Mouse (Mus musculus): ENCODE results near the gene 1700003E16Rik. TPM values are rescaled to one million over a fixed set of nuclear protein-coding genes. Genes with fewer than 3 reads are reported as not detected.

Gene 1700003E16Rik
- polyA plus RNA-seq, 1 experiment: 1.9 TPM

- TF ChIP-seq REST (IDR thresholded peaks at IDR 0.05; ENCODE audit: insufficient read depth, insufficient read length) (no peak), POLR2AphosphoS2 (IDR thresholded peaks at IDR 0.05; ENCODE audit: insufficient read length, low read depth) (no peak), MYOG (IDR thresholded peaks at IDR 0.05; ENCODE audit: control insufficient read depth in 1 of 3, insufficient read depth in 1 of 3, insufficient read length in 2 of 3, low read depth in 2 of 3) (no peak), SRF (IDR thresholded peaks at IDR 0.05; ENCODE audit: control insufficient read depth, insufficient read length, low read depth) (no peak), MYOD1 (IDR thresholded peaks at IDR 0.05; ENCODE audit: control insufficient read depth in 1 of 3, insufficient read length in 2 of 3, low read depth in 2 of 3) (no peak), TCF3 (IDR thresholded peaks at IDR 0.05; ENCODE audit: insufficient read length, low read depth) (no peak), E2F4 (IDR thresholded peaks at IDR 0.05; ENCODE audit: insufficient read depth) (no peak), MAX (IDR thresholded peaks at IDR 0.05; ENCODE audit: low read depth) (no peak), USF1 (IDR thresholded peaks at IDR 0.05; ENCODE audit: low read depth) (no peak), CEBPB (IDR thresholded peaks at IDR 0.05; ENCODE audit: insufficient read depth, poor library complexity, severe bottlenecking) (no peak), POLR2A (IDR thresholded peaks at IDR 0.05; ENCODE audit: insufficient read length, low read depth) (no peak), TCF12 (IDR thresholded peaks at IDR 0.05; ENCODE audit: insufficient read depth, poor library complexity, severe bottlenecking) (no peak)
- Histone ChIP-seq H3K79me2 (ENCODE audit: control insufficient read depth, insufficient read depth) (no peaks in the 10 kb centered on the region), H3K4me2 (ENCODE audit: low read depth) (no peak overlapping the region), H3K4me3 (no peak overlapping the region), H3K36me3 (ENCODE audit: control insufficient read depth, insufficient read depth) (no peaks in the 10 kb centered on the region), H3K27me3 (ENCODE audit: control insufficient read depth, insufficient read depth, insufficient read length) (peaks cover 9% of the 10 kb centered on the region), H3ac (ENCODE audit: control insufficient read depth, insufficient read length) (no peak overlapping the region)
Measured at GRCm38 (mm10) chr6:83208050-83208400, 51.8 kb downstream of the 1700003E16Rik start.

- no peaks in the 10 kb centered on the region for H3K36me3 ChIP-seq (ENCODE audit: control insufficient read depth, insufficient read depth)
- H3K4me2 ChIP-seq (ENCODE audit: low read depth): no peak overlapping the region
- no peaks in the 10 kb centered on the region for H3K79me2 ChIP-seq (ENCODE audit: control insufficient read depth, insufficient read depth)
- H3ac ChIP-seq (ENCODE audit: control insufficient read depth, insufficient read length): no peak overlapping the region
- no peak overlapping the region for H3K4me3 ChIP-seq
- peaks cover 9% of the 10 kb centered on the region for H3K27me3 ChIP-seq (ENCODE audit: control insufficient read depth, insufficient read depth, insufficient read length)
- no peak for TF ChIP-seq REST (IDR thresholded peaks at IDR 0.05; ENCODE audit: insufficient read depth, insufficient read length)
- TF ChIP-seq POLR2AphosphoS2 (IDR thresholded peaks at IDR 0.05; ENCODE audit: insufficient read length, low read depth): no peak
- TF ChIP-seq TCF12 (IDR thresholded peaks at IDR 0.05; ENCODE audit: insufficient read depth, poor library complexity, severe bottlenecking): no peak
- TF ChIP-seq USF1 (IDR thresholded peaks at IDR 0.05; ENCODE audit: low read depth): no peak
- TF ChIP-seq E2F4 (IDR thresholded peaks at IDR 0.05; ENCODE audit: insufficient read depth): no peak
- no peak for TF ChIP-seq SRF (IDR thresholded peaks at IDR 0.05; ENCODE audit: control insufficient read depth, insufficient read length, low read depth)
- TF ChIP-seq MAX (IDR thresholded peaks at IDR 0.05; ENCODE audit: low read depth): no peak
- no peak for TF ChIP-seq MYOD1 (IDR thresholded peaks at IDR 0.05; ENCODE audit: control insufficient read depth in 1 of 3, insufficient read length in 2 of 3, low read depth in 2 of 3)
- no peak for TF ChIP-seq POLR2A (IDR thresholded peaks at IDR 0.05; ENCODE audit: insufficient read length, low read depth)
- no peak for TF ChIP-seq TCF3 (IDR thresholded peaks at IDR 0.05; ENCODE audit: insufficient read length, low read depth)
- TF ChIP-seq CEBPB (IDR thresholded peaks at IDR 0.05; ENCODE audit: insufficient read depth, poor library complexity, severe bottlenecking): no peak
- no peak for TF ChIP-seq MYOG (IDR thresholded peaks at IDR 0.05; ENCODE audit: control insufficient read depth in 1 of 3, insufficient read depth in 1 of 3, insufficient read length in 2 of 3, low read depth in 2 of 3)
Measured at GRCm38 (mm10) chr6:83210495-83210894, 54.3 kb downstream of the 1700003E16Rik start.

- H3K4me3 ChIP-seq: no peak overlapping the region
- H3K36me3 ChIP-seq (ENCODE audit: control insufficient read depth, insufficient read depth): no peaks in the 10 kb centered on the region
- no peak overlapping the region for H3K4me2 ChIP-seq (ENCODE audit: low read depth)
- H3K79me2 ChIP-seq (ENCODE audit: control insufficient read depth, insufficient read depth): no peaks in the 10 kb centered on the region
- peaks cover 9% of the 10 kb centered on the region for H3K27me3 ChIP-seq (ENCODE audit: control insufficient read depth, insufficient read depth, insufficient read length)
- no peak overlapping the region for H3ac ChIP-seq (ENCODE audit: control insufficient read depth, insufficient read length)
- TF ChIP-seq MYOD1 (IDR thresholded peaks at IDR 0.05; ENCODE audit: control insufficient read depth in 1 of 3, insufficient read length in 2 of 3, low read depth in 2 of 3): no peak
- no peak for TF ChIP-seq POLR2A (IDR thresholded peaks at IDR 0.05; ENCODE audit: insufficient read length, low read depth)
- no peak for TF ChIP-seq MYOG (IDR thresholded peaks at IDR 0.05; ENCODE audit: control insufficient read depth in 1 of 3, insufficient read depth in 1 of 3, insufficient read length in 2 of 3, low read depth in 2 of 3)
- TF ChIP-seq E2F4 (IDR thresholded peaks at IDR 0.05; ENCODE audit: insufficient read depth): no peak
- TF ChIP-seq MAX (IDR thresholded peaks at IDR 0.05; ENCODE audit: low read depth): no peak
- TF ChIP-seq SRF (IDR thresholded peaks at IDR 0.05; ENCODE audit: control insufficient read depth, insufficient read length, low read depth): no peak
- no peak for TF ChIP-seq REST (IDR thresholded peaks at IDR 0.05; ENCODE audit: insufficient read depth, insufficient read length)
- TF ChIP-seq TCF12 (IDR thresholded peaks at IDR 0.05; ENCODE audit: insufficient read depth, poor library complexity, severe bottlenecking): no peak
- no peak for TF ChIP-seq CEBPB (IDR thresholded peaks at IDR 0.05; ENCODE audit: insufficient read depth, poor library complexity, severe bottlenecking)
- no peak for TF ChIP-seq TCF3 (IDR thresholded peaks at IDR 0.05; ENCODE audit: insufficient read length, low read depth)
- TF ChIP-seq USF1 (IDR thresholded peaks at IDR 0.05; ENCODE audit: low read depth): no peak
- no peak for TF ChIP-seq POLR2AphosphoS2 (IDR thresholded peaks at IDR 0.05; ENCODE audit: insufficient read length, low read depth)
Measured at GRCm38 (mm10) chr6:83211526-83211925, 55.3 kb downstream of the 1700003E16Rik start.

Other genes starting within 250 kb of the 1700003E16Rik start
- 0.54 TPM for gene Sema4f, start 216.6 kb upstream of the 1700003E16Rik start, polyA plus RNA-seq (2012; fragmentation: generic; extraction: Trizol)
- gene M1ap, start 209.5 kb upstream of the 1700003E16Rik start, polyA plus RNA-seq (2012; fragmentation: generic; extraction: Trizol): 0.92 TPM
- 41.3 TPM for gene Dok1, start 122.9 kb upstream of the 1700003E16Rik start, polyA plus RNA-seq (2012; fragmentation: generic; extraction: Trizol)
- gene Loxl3, start 122.2 kb upstream of the 1700003E16Rik start, polyA plus RNA-seq (2012; fragmentation: generic; extraction: Trizol): 14.4 TPM
- gene Aup1, start 101.9 kb upstream of the 1700003E16Rik start, polyA plus RNA-seq (2012; fragmentation: generic; extraction: Trizol): 199 TPM
- gene Htra2, start 101.1 kb upstream of the 1700003E16Rik start, polyA plus RNA-seq (2012; fragmentation: generic; extraction: Trizol): 96.2 TPM
- gene Dqx1, start 98.6 kb upstream of the 1700003E16Rik start, polyA plus RNA-seq (2012; fragmentation: generic; extraction: Trizol): 0.24 TPM
- gene Tlx2, start 86.1 kb upstream of the 1700003E16Rik start, polyA plus RNA-seq (2012; fragmentation: generic; extraction: Trizol): 0.06 TPM
- gene Pcgf1, start 78.5 kb upstream of the 1700003E16Rik start, polyA plus RNA-seq (2012; fragmentation: generic; extraction: Trizol): 13.0 TPM
- gene Lbx2, start 70.0 kb upstream of the 1700003E16Rik start, polyA plus RNA-seq (2012; fragmentation: generic; extraction: Trizol): 0.07 TPM
- 1.2 TPM for gene Ccdc142, start 54.8 kb upstream of the 1700003E16Rik start, polyA plus RNA-seq (2012; fragmentation: generic; extraction: Trizol)
- 0.96 TPM for gene Gm42688, start 54.8 kb upstream of the 1700003E16Rik start, polyA plus RNA-seq (2012; fragmentation: generic; extraction: Trizol)
- gene Mrpl53, start 47.4 kb upstream of the 1700003E16Rik start, polyA plus RNA-seq (2012; fragmentation: generic; extraction: Trizol): 177 TPM
- 33.2 TPM for gene Mogs, start 40.9 kb upstream of the 1700003E16Rik start, polyA plus RNA-seq (2012; fragmentation: generic; extraction: Trizol)
- 79.6 TPM for gene Wbp1, start 34.8 kb upstream of the 1700003E16Rik start, polyA plus RNA-seq (2012; fragmentation: generic; extraction: Trizol)
- 38.3 TPM for gene Ino80b, start 31.0 kb upstream of the 1700003E16Rik start, polyA plus RNA-seq (2012; fragmentation: generic; extraction: Trizol)
- gene Rtkn, start 20.9 kb upstream of the 1700003E16Rik start, polyA plus RNA-seq (2012; fragmentation: generic; extraction: Trizol): 29.7 TPM
- 12.3 TPM for gene Wdr54, start within 50 bp of the 1700003E16Rik start, polyA plus RNA-seq (2012; fragmentation: generic; extraction: Trizol)
- gene Dctn1, start 9.5 kb downstream of the 1700003E16Rik start, polyA plus RNA-seq (2012; fragmentation: generic; extraction: Trizol): 106 TPM
- gene Slc4a5, start 63.4 kb downstream of the 1700003E16Rik start, polyA plus RNA-seq (2012; fragmentation: generic; extraction: Trizol): 0.02 TPM
- gene Mthfd2, start 169.5 kb downstream of the 1700003E16Rik start, polyA plus RNA-seq (2012; fragmentation: generic; extraction: Trizol): 260 TPM
- gene Mob1a, start 169.6 kb downstream of the 1700003E16Rik start, polyA plus RNA-seq (2012; fragmentation: generic; extraction: Trizol): 22.8 TPM
- 104 TPM for gene Bola3, start 192.7 kb downstream of the 1700003E16Rik start, polyA plus RNA-seq (2012; fragmentation: generic; extraction: Trizol)

All from myocyte (in vitro differentiated cells).